Mouse (Mus musculus) embryo, embryonic 9.5 days (tissue): ENCODE measurements around the gene Ell2.

ENCODE experiments used
- DNase-seq: peaks from one replicate; pipeline ENCODE4 v3.0.0-alpha.2; 2017; ENCODE audit errors: extremely low spot score

Gene Ell2

DNA sequence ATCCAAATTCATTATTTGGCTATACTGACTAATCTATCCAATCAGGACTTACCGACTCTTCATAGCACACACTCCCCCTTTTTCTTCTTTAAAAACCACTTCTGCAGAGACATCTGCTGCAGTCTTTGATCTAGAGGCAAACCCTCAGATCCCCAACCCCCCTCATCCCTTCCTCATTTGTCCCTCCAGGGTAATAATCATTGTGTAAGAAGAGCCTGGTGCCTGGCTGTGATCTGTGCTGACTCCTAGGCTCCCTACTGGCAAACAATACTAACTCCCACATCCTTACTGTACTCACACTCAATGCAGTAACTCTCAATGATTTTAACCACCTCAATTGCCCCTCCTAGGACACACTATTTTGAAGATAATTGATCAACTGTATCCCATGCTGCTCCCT lies 103.4 kb downstream of the Ell2 start:
- DNase-seq, result no peak

DNA sequence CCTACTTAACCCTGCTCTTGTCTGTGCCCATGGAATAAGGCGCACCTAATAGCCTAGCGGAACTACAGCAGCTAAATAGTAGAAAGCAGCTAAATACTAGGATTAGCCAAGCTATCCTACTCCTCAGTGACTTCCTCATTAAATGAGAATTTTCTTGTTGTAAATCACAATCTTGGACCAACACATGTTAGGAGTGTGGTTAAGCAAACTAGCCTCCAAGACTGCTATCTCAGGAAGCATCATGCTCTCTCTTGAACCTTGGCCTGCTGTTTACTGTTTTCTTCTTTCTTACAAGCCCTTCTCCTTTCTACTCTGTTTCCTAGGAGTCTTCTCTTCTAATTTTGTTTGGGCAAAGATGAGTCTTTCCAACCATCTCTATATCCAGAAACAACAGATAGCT lies 110.6 kb downstream of the Ell2 start:
- no peak for DNase-seq

DNA sequence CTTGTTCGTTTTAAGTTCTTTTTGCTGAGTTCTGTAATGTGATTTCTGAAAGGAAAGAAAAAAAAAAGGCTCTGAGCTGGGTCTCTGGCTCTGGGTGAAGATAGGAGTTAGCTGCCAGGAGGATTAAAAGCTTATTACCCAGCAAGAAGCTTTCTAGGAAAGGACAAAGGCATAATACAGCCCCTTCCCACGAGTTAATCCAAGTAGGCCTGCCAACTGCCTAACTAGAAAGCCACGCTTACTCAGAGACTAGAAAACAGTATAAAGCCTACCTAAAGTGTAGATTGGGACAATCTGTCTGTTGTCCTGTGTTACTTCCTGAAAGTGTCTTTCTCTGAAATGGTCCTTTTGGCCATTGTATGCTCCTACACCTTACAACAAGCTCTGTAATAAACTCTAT lies 111.9 kb downstream of the Ell2 start:
- DNase-seq, result no peak

DNA sequence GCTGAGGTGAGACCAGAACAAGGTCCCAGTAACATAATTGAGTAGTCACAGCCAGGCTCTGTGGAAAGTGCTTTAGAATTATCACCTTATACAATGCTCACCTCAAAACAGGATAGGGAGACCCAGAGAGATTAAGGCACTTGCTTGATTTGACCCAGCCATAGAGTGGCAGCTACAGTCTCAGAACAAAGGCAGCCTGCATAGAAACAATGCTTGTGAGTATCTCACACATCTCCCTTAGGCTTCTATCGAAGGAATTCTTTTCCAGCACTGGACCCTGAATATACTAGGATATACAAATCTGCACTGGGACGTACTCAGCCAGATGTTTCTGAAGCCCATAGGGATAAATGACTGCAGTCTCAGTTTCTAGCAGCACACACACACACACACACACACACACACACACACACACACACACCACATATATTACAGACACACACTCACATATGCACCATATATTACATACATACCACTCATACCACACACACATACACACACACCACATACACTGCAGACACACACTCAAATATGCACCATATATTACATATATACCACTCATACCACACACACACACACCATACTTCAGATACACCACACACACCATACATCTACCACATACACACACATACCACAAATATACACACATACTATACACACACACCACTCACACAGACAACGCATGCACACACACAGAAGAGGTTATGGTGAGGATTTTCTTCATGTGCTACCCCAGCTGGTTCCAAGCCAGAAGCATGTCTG lies 112.6 kb downstream of the Ell2 start:
- no peak for DNase-seq

DNA sequence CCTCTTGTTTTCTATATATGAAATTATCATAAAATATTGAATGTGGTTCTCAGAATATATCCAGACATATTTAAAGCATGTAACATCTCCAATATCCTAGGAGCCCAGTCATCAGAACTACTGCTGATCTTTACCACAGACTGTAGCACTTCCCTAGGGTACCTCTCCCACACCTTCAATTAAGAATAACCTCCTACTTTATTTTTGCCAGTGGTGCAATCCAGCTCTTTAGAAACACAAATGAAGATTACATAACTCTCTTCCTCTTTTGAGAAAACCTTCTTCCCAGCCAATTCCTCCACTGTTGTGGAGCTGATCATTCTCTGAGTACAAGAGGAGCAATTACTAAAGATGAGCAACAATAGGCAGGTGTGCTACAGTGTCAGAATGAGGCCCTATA lies 113.3 kb downstream of the Ell2 start:
- DNase-seq, result no peak
